In the genomic region with DNA sequence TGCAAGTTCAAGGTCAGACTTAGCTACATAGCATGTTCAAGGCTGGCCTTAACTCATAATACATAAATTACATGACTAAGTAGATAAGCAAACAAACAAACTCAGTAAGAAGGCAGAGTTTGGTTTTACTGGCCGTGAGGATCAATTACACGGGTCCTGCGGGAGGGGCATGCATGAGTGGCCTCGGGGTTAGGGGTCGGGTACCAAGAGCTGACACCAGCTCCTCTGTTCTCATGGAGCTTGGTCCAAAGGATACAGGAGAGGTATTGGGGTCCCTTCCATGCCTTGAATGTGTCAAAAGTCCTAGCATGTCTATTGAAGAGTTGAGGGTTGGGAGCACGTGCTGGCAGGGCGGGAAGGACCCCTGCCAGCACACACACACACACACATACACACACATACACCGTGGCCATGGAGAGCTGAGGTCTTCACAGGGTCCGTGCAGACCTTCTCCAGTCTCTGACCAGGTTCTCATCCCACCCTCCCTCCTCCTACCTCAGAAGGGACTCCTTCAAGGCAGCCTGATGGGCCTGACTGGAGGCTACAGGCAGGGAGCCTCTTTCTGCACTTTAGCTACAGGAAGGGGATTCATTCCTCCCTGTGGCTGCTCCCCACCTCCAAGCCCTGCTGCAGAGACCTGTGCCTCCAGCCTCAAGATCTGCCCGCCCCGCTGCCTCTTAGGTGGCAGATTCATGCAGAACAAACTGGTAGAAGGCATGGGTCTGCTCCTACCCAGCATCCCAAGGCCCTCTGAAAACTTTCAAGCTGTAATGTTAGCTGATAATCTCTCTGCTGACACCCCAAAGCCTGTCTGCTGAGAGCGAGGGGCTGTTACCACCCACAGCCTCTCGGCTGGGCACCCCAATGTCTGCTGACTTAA, we compare ENCODE assay signal across 13 mouse cellular contexts.
DNase-seq lines count a peak whose midpoint lies in the region; ATAC-seq lines count a peak whose summit lies in the region.
"Had no signal": no experiment of that assay in that cellular context is flagged by ENCODE, and none has a peak within 500 bp of the region (broad histone marks: within the 10 kb centered on the region; RNA-seq: fewer than 3 reads in every experiment).

No protein-coding gene starts in this region.

- 0 out of 2 replicates have a peak overlapping the region, but pooled peaks have one; percentile 35 for H3K27ac ChIP-seq in hindbrain, embryonic 10.5 days
- no peak overlapping the region for H3K27ac ChIP-seq in hindbrain, embryonic 13.5 days
- H3K27ac ChIP-seq in limb, embryonic 10.5 days: peak overlapping the region; percentile 48; the same call in 1 of the 2 replicates
- H3K27ac ChIP-seq: forebrain, embryonic 15.5 days; limb, embryonic 12.5 days; lung, embryonic 15.5 days had no signal

- no peak for ATAC-seq in hindbrain, embryonic 13.5 days (ENCODE audit: low FRiP score)
- ATAC-seq: forebrain, embryonic 15.5 days had no signal

- H3K4me1 ChIP-seq in hindbrain, embryonic 10.5 days (replicated peaks): peaks cover 37% of the 10 kb centered on the region
- peaks cover 12% of the 10 kb centered on the region for H3K4me1 ChIP-seq in hindbrain, embryonic 13.5 days (replicated peaks)
- H3K4me1 ChIP-seq in limb, embryonic 10.5 days: peaks cover 19% of the 10 kb centered on the region; the same call in 1 of the 2 replicates

- H3K9me3 ChIP-seq in hindbrain, embryonic 10.5 days: no peaks in the 10 kb centered on the region
- no peaks in the 10 kb centered on the region for H3K9me3 ChIP-seq in hindbrain, embryonic 13.5 days
- no peaks in the 10 kb centered on the region for H3K9me3 ChIP-seq in limb, embryonic 10.5 days (replicated peaks)
- H3K9me3 ChIP-seq: forebrain, embryonic 15.5 days; limb, embryonic 12.5 days; lung, embryonic 15.5 days had no signal

- no peak overlapping the region for H3K4me2 ChIP-seq in hindbrain, embryonic 13.5 days
- H3K4me2 ChIP-seq: forebrain, embryonic 15.5 days; limb, embryonic 12.5 days; lung, embryonic 15.5 days had no signal

- no peak for DNase-seq in hindbrain, embryonic 10.5 days (ENCODE audit: low spot score)
- peak; percentile 1 for DNase-seq in right cerebral cortex, postnatal 4 days
- DNase-seq in right cerebral cortex, postnatal 25 days: no peak
- peak; percentile 6 to 24 for DNase-seq in heart, postnatal 10 days
- DNase-seq in limb, embryonic 10.5 days (ENCODE audit: low spot score): no peak
- DNase-seq in cerebellum, adult 11-12 months: no peak
- DNase-seq: cerebellum, postnatal 10 days; thymus, postnatal 25 days had no signal

- no peaks in the 10 kb centered on the region; the same call in 1 of the 2 replicates for H3K27me3 ChIP-seq in hindbrain, embryonic 10.5 days (ENCODE audit: insufficient read depth, poor library complexity, severe bottlenecking)
- H3K27me3 ChIP-seq in hindbrain, embryonic 13.5 days: no peaks in the 10 kb centered on the region
- H3K27me3 ChIP-seq in limb, embryonic 10.5 days (ENCODE audit: low read depth, poor library complexity, severe bottlenecking): no peaks in the 10 kb centered on the region
- H3K27me3 ChIP-seq: CH12.LX; forebrain, embryonic 15.5 days; limb, embryonic 12.5 days; lung, embryonic 15.5 days had no signal

- 69% methylated on average over 13 of the region's 13 CpGs for WGBS in hindbrain, embryonic 10.5 days
- WGBS in hindbrain, embryonic 13.5 days: 75% methylated on average over 13 of the region's 13 CpGs
- WGBS in limb, embryonic 10.5 days: 77% methylated on average over 13 of the region's 13 CpGs

- no peak overlapping the region for H3K9ac ChIP-seq in hindbrain, embryonic 13.5 days
- H3K9ac ChIP-seq: forebrain, embryonic 15.5 days; limb, embryonic 12.5 days; lung, embryonic 15.5 days had no signal

- H3K36me3 ChIP-seq in hindbrain, embryonic 10.5 days: no peaks in the 10 kb centered on the region
- no peaks in the 10 kb centered on the region for H3K36me3 ChIP-seq in hindbrain, embryonic 13.5 days
- H3K36me3 ChIP-seq in limb, embryonic 10.5 days: peaks cover 22% of the 10 kb centered on the region
- H3K36me3 ChIP-seq: forebrain, embryonic 15.5 days had no signal

- intact Hi-C loops in heart, postnatal 10 days (cut with DNase I): no loop called here

- no peak overlapping the region for H3K4me3 ChIP-seq in hindbrain, embryonic 10.5 days
- H3K4me3 ChIP-seq in hindbrain, embryonic 13.5 days: no peak overlapping the region
- H3K4me3 ChIP-seq in limb, embryonic 10.5 days: no peak overlapping the region
- H3K4me3 ChIP-seq: forebrain, embryonic 15.5 days; limb, embryonic 12.5 days; lung, embryonic 15.5 days had no signal

Comparison
In these comparisons a context has a peak if more than half of its experiments do, and no peak if none do; other contexts are left out.
1. DNase-seq: peak in right cerebral cortex, postnatal 4 days (single experiment) and heart, postnatal 10 days (2 of 2); none in hindbrain, embryonic 10.5 days (single experiment), right cerebral cortex, postnatal 25 days (single experiment), limb, embryonic 10.5 days (single experiment) and cerebellum, adult 11-12 months (single experiment).